1 mouse cellular context compared by ENCODE assay signal in genomic region chr4:134883808-134884207, GRCm38 (mm10).
TF ChIP-seq lines count a peak whose summit lies in the region.

No protein-coding gene starts in this region.

TF ChIP-seq in CH12.LX, 34 proteins besides CTCF, POLR2A, EP300 and RAD21 (continued from another document):
- TF ChIP-seq ZMIZ1 (IDR thresholded peaks at IDR 0.05; ENCODE audit: low read depth, low read length), result no peak
- TF ChIP-seq USF2 (conservative IDR thresholded peaks at IDR 0.05; ENCODE audit: low read depth, low read length), result no peak
